20 mouse cellular contexts compared by ENCODE assay signal in the genomic region with DNA sequence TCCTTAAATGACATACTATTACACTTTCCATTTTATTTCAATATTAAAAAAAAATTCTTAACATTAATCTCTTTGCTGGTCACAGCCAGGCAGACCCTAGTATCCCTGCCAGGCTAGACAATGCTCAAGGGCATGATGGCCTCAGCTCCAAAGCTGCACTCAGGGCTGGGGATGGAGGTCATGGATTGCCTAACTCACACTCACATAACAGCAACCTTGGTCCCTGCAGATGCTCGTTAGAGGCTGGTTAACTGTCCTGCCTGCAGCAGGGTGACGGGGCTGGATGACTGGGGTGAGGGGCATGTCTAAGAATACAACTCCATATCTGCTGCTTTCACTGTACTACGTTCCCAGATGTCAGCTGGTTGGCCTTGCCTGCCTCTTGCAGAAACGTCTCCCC. TPM values are rescaled to one million over a fixed set of nuclear protein-coding genes. Genes with fewer than 3 reads are reported as not detected.
DNase-seq lines count a peak whose midpoint lies in the region; ATAC-seq and TF ChIP-seq lines count a peak whose summit lies in the region.
"Had no signal": no experiment of that assay in that cellular context is flagged by ENCODE, and none has a peak within 500 bp of the region (broad histone marks: within the 10 kb centered on the region; RNA-seq: fewer than 3 reads in every experiment).

No protein-coding gene starts in this region.

- no peaks in the 10 kb centered on the region for H3K36me3 ChIP-seq in heart, postnatal 0 days (replicated peaks; ENCODE audit: control insufficient read depth, insufficient read depth, low read length)
- no peaks in the 10 kb centered on the region for H3K36me3 ChIP-seq in heart, embryonic 12.5 days
- no peaks in the 10 kb centered on the region for H3K36me3 ChIP-seq in neural tube, embryonic 13.5 days
- H3K36me3 ChIP-seq in neural tube, embryonic 15.5 days = no peaks in the 10 kb centered on the region
- H3K36me3 ChIP-seq in lung, postnatal 0 days (ENCODE audit: insufficient read depth, low read length) = no peaks in the 10 kb centered on the region
- H3K36me3 ChIP-seq: embryonic facial prominence, embryonic 10.5 days; forebrain, embryonic 10.5 days; hindbrain, embryonic 13.5 days; intestine, embryonic 15.5 days had no signal

- no peaks in the 10 kb centered on the region for H3K9me3 ChIP-seq in heart, postnatal 0 days (replicated peaks; ENCODE audit: control insufficient read depth, low read length)
- H3K9me3 ChIP-seq in heart, embryonic 12.5 days (replicated peaks) = no peaks in the 10 kb centered on the region
- H3K9me3 ChIP-seq in neural tube, embryonic 13.5 days = no peaks in the 10 kb centered on the region
- H3K9me3 ChIP-seq in neural tube, embryonic 15.5 days (replicated peaks) = no peaks in the 10 kb centered on the region
- H3K9me3 ChIP-seq in lung, postnatal 0 days (ENCODE audit: low read length) = no peaks in the 10 kb centered on the region
- H3K9me3 ChIP-seq: embryonic facial prominence, embryonic 10.5 days; forebrain, embryonic 10.5 days; hindbrain, embryonic 13.5 days; intestine, embryonic 15.5 days had no signal

- no peak for DNase-seq in heart, postnatal 0 days (ENCODE audit: low spot score)
- DNase-seq in adrenal gland, adult 2 months = peak; percentile 83
- peak; percentile 77 for DNase-seq in adrenal gland, postnatal 14 days
- no peak for DNase-seq in lung, postnatal 0 days (ENCODE audit: low spot score)
- DNase-seq in natural killer cell, adult 2 months (ENCODE audit: low spot score in 2 of 2) = no peak
- DNase-seq: cerebellum, adult 2 months; gastrocnemius, postnatal 10 days; heart, adult 2 months; heart, postnatal 36 days; kidney, adult 18-20 months had no signal

- ATAC-seq in heart, postnatal 0 days (ENCODE audit: insufficient read depth, low read depth) = 0 out of 2 replicates have a peak, but pooled peaks have one; percentile 14
- no peak for ATAC-seq in heart, embryonic 12.5 days (ENCODE audit: insufficient number of reproducible peaks, low FRiP score)
- ATAC-seq in neural tube, embryonic 13.5 days (ENCODE audit: low read depth) = no peak
- ATAC-seq in neural tube, embryonic 15.5 days (ENCODE audit: low FRiP score) = no peak
- ATAC-seq in lung, postnatal 0 days = no peak
- ATAC-seq: forebrain, embryonic 16.5 days; intestine, embryonic 15.5 days had no signal

- H3K9ac ChIP-seq in heart, postnatal 0 days (replicated peaks; ENCODE audit: low read depth, low read length) = no peak overlapping the region
- H3K9ac ChIP-seq in heart, embryonic 12.5 days = no peak overlapping the region
- H3K9ac ChIP-seq in neural tube, embryonic 13.5 days = no peak overlapping the region
- H3K9ac ChIP-seq in neural tube, embryonic 15.5 days (replicated peaks) = no peak overlapping the region
- no peak overlapping the region for H3K9ac ChIP-seq in lung, postnatal 0 days (replicated peaks; ENCODE audit: low read depth)
- H3K9ac ChIP-seq: hindbrain, embryonic 13.5 days; intestine, embryonic 15.5 days had no signal

- no peak overlapping the region for H3K4me2 ChIP-seq in heart, postnatal 0 days (ENCODE audit: low read depth, low read length)
- no peak overlapping the region for H3K4me2 ChIP-seq in heart, embryonic 12.5 days
- H3K4me2 ChIP-seq in neural tube, embryonic 13.5 days = no peak overlapping the region
- no peak overlapping the region for H3K4me2 ChIP-seq in neural tube, embryonic 15.5 days
- H3K4me2 ChIP-seq in lung, postnatal 0 days (replicated peaks; ENCODE audit: low read depth, low read length) = no peak overlapping the region
- H3K4me2 ChIP-seq: heart, embryonic 11.5 days; hindbrain, embryonic 13.5 days; intestine, embryonic 15.5 days had no signal

- no peak for TF ChIP-seq CTCF in heart, postnatal 0 days (IDR thresholded peaks at IDR 0.05; ENCODE audit: low read depth)
- TF ChIP-seq CTCF in lung, postnatal 0 days (IDR thresholded peaks at IDR 0.05) = no peak

- no peak overlapping the region for H3K27ac ChIP-seq in heart, postnatal 0 days (ENCODE audit: low read depth)
- H3K27ac ChIP-seq in heart, embryonic 12.5 days (ENCODE audit: poor library complexity, severe bottlenecking) = no peak overlapping the region
- H3K27ac ChIP-seq in neural tube, embryonic 13.5 days (replicated peaks) = peak overlapping the region; percentile 42; the same call in 1 of the 2 replicates
- no peak overlapping the region for H3K27ac ChIP-seq in neural tube, embryonic 15.5 days (replicated peaks)
- no peak overlapping the region for H3K27ac ChIP-seq in lung, postnatal 0 days (ENCODE audit: low read length)
- H3K27ac ChIP-seq: embryonic facial prominence, embryonic 10.5 days; forebrain, embryonic 10.5 days; heart, adult 2 months; intestine, embryonic 15.5 days had no signal

- 20% methylated on average over 4 of the region's 4 CpGs for WGBS in heart, postnatal 0 days
- 26% methylated on average over 4 of the region's 4 CpGs for WGBS in heart, embryonic 12.5 days
- 53% methylated on average over 4 of the region's 4 CpGs for WGBS in neural tube, embryonic 13.5 days
- 52% methylated on average over 4 of the region's 4 CpGs for WGBS in neural tube, embryonic 15.5 days
- WGBS in lung, postnatal 0 days = 52% methylated on average over 4 of the region's 4 CpGs

- no peaks in the 10 kb centered on the region for H3K4me1 ChIP-seq in heart, postnatal 0 days (ENCODE audit: control insufficient read depth, insufficient read depth)
- peaks cover 10% of the 10 kb centered on the region for H3K4me1 ChIP-seq in heart, embryonic 12.5 days (replicated peaks)
- peaks cover 11% of the 10 kb centered on the region for H3K4me1 ChIP-seq in neural tube, embryonic 13.5 days (replicated peaks)
- H3K4me1 ChIP-seq in neural tube, embryonic 15.5 days = peaks cover 8% of the 10 kb centered on the region; the same call in 1 of the 2 replicates
- H3K4me1 ChIP-seq in lung, postnatal 0 days (ENCODE audit: insufficient read depth, low read depth, low read length) = no peaks in the 10 kb centered on the region
- H3K4me1 ChIP-seq: forebrain, embryonic 10.5 days; intestine, embryonic 15.5 days had no signal

- no peak for TF ChIP-seq EP300 in heart, postnatal 0 days (IDR thresholded peaks at IDR 0.05; ENCODE audit: low read depth)
- no peak for TF ChIP-seq EP300 in lung, postnatal 0 days (IDR thresholded peaks at IDR 0.05)

- no peaks in the 10 kb centered on the region for H3K27me3 ChIP-seq in heart, postnatal 0 days (ENCODE audit: control insufficient read depth, insufficient read depth, low read length)
- no peaks in the 10 kb centered on the region for H3K27me3 ChIP-seq in heart, embryonic 12.5 days (replicated peaks)
- H3K27me3 ChIP-seq in neural tube, embryonic 13.5 days = no peaks in the 10 kb centered on the region
- no peaks in the 10 kb centered on the region for H3K27me3 ChIP-seq in neural tube, embryonic 15.5 days (replicated peaks)
- H3K27me3 ChIP-seq in lung, postnatal 0 days (replicated peaks; ENCODE audit: insufficient read depth, low read length) = no peaks in the 10 kb centered on the region
- H3K27me3 ChIP-seq: CH12.LX; hindbrain, embryonic 13.5 days; intestine, embryonic 15.5 days had no signal

- H3K4me3 ChIP-seq in heart, postnatal 0 days (ENCODE audit: low read depth, low read length) = no peak overlapping the region
- H3K4me3 ChIP-seq in heart, embryonic 12.5 days = no peak overlapping the region
- H3K4me3 ChIP-seq in neural tube, embryonic 13.5 days = no peak overlapping the region
- no peak overlapping the region for H3K4me3 ChIP-seq in neural tube, embryonic 15.5 days (replicated peaks)
- H3K4me3 ChIP-seq in lung, postnatal 0 days (ENCODE audit: low read depth, low read length) = no peak overlapping the region
- H3K4me3 ChIP-seq: embryonic facial prominence, embryonic 10.5 days; forebrain, embryonic 10.5 days; heart, adult 2 months; hindbrain, embryonic 13.5 days; intestine, embryonic 15.5 days had no signal

RNA-seq across cellular contexts. Expression of a gene that starts 40.8 kb away (rescaled TPM):
- total RNA-seq in heart, postnatal 0 days (2014; rRNA removed; ENCODE audit: low replicate concordance) = 11.0 and 18.4 TPM in 2 replicates
- polyA plus RNA-seq in heart, postnatal 0 days (2015; fragmentation: Nextera tagmentation; extraction: Ambion mirVana) = 4.6 and 5.3 TPM in 2 replicates
- 30.1 and 32.6 TPM in 2 replicates for polyA plus RNA-seq in heart, embryonic 12.5 days (2016; fragmentation: Nextera tagmentation; extraction: Ambion mirVana)
- polyA plus RNA-seq in neural tube, embryonic 13.5 days (2015; fragmentation: Nextera tagmentation; extraction: Ambion mirVana) = 4.6 and 5.2 TPM in 2 replicates
- polyA plus RNA-seq in neural tube, embryonic 15.5 days (2015; fragmentation: Nextera tagmentation; extraction: Ambion mirVana) = 7.4 and 7.8 TPM in 2 replicates
- 1 to 10 TPM; 5.0 to 5.9 TPM for total RNA-seq in adrenal gland, adult 2 months (2021)
- 3.9 and 6.2 TPM in 2 replicates for polyA plus RNA-seq in adrenal gland, adult 2 months (2012; rRNA removed)
- total RNA-seq in adrenal gland, postnatal 14 days (2021) = 2.9 and 7.2 TPM in 2 replicates
- 4.8 and 5.3 TPM in 2 replicates for polyA plus RNA-seq in lung, postnatal 0 days (2015; fragmentation: Nextera tagmentation; extraction: Ambion mirVana)

Comparison
In these comparisons a context has a peak if more than half of its experiments do, and no peak if none do; other contexts are left out.
1. DNase-seq: peak in adrenal gland, adult 2 months (single experiment) and adrenal gland, postnatal 14 days (single experiment); none in heart, postnatal 0 days (single experiment), lung, postnatal 0 days (single experiment) and natural killer cell, adult 2 months (0 of 2).